Mouse (Mus musculus) small intestine, adult 2 months (tissue): ENCODE measurements around the gene Rnf126.

Source experiments
- CTCF ChIP-seq: fragments of 200-500 bp; IDR thresholded peaks from 2 replicates; pipeline ENCODE4 v1.5.1; 2012; ENCODE audit warnings: low read depth, mild to moderate bottlenecking, control low read depth, inconsistent platforms, low read length, moderate library complexity, mixed read lengths; ENCODE audit not compliant: insufficient replicate concordance, insufficient read length; ENCODE audit errors: extremely low read depth
- POLR2A ChIP-seq: fragments of 200-500 bp; IDR thresholded peaks from 2 replicates; pipeline ENCODE4 v1.6.1; 2012; ENCODE audit warnings: low read depth, mild to moderate bottlenecking, control low read depth, inconsistent platforms, low read length, moderate library complexity

DNA sequence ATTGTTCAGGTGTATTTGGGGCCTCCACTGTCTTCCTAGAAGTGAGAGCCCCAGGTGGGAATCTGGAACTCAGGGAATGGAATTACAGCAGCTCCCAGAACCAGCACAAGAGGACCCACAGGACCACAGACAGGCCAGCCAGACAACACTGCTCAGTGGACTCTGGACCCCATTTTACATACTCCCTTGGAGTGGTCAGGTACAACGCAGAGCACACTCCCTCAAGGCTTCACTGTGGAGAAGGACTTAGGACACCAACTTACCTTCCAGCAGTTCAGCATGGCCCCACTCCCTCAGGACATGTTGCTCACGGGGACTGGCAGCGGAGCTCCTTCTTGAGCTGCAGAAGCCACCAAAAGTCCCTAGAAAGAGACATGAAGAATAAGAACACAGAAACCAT is 21.3 kb downstream of the Rnf126 start:
- TF ChIP-seq CTCF (no peak), POLR2A (no peak)
